Mouse (Mus musculus) gastrocnemius, postnatal 4 days (tissue): Measurements from ENCODE around the gene Usp50. TPM values are rescaled to one million over a fixed set of nuclear protein-coding genes. Genes with fewer than 3 reads are reported as not detected.

Source experiments
- DNase-seq, 2 experiments: peaks; one replicate each; pipeline ENCODE4 v3.0.0; 2021 to 2022; ENCODE audit warnings: low spot score in 2 of 2, mixed read lengths in 2 of 2
- total RNA-seq, 2 experiments: library from RNA; stranded (reverse); gene quantifications; 2 replicates each; pipeline ENCODE4 v1.2.3; 2021

The Usp50 gene
- total RNA-seq, 2 experiments from 2014 or later = not detected

GRCm38 (mm10) chr2:126743389-126743788 is 39.9 kb downstream of the Usp50 start:
- DNase-seq = no peak

DNA sequence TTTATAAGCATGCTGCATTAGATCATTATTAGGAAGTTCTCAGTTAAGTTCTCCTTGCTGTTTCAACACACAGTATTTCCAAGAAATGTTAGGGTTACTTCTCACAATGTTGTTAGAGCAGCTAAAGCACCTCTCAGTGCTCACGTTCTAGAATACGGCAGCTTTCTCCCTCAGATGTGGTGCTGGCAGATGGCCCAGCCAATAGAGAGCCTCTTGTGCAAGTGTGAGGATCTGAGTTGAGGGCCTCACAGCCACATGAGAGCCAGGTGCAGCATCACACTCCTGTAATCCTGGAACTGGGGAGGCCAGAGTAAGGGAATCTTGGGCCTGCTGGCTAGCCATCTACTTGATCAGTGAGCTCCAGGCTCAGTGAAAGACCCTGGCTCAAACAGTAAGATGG is 43.0 kb downstream of the Usp50 start:
- no peak for DNase-seq

GRCm38 (mm10) chr2:126735339-126736073 is 47.8 kb downstream of the Usp50 start:
- no peak for DNase-seq

GRCm38 (mm10) chr2:126730502-126730901 is 52.8 kb downstream of the Usp50 start:
- DNase-seq = no peak

GRCm38 (mm10) chr2:126729207-126729606 is 54.1 kb downstream of the Usp50 start:
- DNase-seq = no peak

DNA sequence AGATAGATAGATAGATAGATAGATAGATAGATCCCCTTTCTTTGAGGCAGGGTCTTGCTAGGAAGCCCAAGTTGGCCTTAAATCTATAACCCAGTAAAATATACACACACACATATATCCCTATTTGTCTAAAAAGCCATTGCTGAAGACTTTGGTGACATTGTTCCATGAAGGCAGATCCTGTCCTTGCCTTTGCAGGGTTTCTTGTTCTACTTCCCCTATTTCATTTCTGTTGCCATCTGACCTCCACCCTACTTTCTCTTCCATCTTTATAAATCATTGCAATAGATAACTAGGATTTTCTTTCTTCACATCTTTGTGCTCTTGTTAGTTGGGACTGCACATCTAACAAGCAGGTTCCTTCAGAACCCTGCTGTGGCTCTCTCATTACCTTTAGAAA is 70.3 kb downstream of the Usp50 start:
- no peak for DNase-seq

DNA sequence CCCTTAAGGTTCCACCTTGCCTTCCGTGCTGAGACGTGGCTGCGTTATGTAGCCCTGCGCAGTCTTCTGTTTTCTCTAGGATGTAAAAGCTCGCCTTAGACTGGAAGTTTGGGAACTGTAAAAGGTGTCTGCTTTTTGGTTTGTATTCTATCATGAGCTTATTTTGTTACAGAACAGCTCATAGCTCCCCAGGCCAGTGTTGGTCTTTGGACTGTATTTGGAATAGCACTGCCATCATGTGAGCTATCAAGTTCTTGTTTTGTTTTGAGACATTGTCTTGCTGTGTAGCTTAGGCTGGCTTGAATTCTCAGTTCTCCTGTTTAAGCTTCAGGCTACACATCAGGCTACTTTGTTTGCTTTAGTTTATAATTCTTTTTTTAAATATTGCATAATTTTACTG is 70.7 kb downstream of the Usp50 start:
- no peak for DNase-seq

DNA sequence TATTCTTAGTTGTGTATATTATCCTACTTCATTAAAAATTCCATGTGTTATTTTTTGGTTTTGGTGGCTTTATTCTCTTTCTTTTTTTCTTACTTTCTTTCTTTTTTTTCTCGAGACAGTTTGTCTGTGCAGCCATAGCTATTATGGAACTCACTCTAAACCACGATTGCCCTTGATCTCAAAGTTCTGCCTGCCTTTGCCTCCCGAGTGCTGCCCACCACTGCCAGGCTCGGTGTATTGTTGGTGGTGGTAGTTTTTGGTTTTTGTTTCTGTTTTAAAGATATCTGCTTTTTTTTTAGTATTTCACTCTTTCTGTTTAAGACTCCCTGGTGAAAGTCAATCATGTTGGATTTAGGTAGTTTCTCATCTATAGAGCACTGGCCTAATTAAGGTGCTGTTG is 74.9 kb downstream of the Usp50 start:
- no peak for DNase-seq

DNA sequence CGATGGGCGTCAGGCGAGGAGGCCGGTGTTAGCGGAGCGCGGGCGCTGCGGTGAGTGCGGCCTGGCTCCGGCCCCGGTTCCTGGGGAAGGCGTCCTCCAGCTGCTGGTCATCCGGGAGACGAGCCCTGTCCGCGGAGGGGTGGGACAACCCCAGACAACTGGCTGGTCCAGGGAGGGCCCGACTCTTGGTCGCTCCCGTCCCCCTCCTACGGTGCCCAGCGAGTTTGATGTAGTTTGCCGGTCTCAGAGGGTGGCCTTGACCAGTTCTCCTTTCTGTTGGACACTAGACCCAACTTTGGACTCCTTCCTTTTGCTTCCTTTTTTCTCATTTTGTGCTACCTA is 75.9 kb downstream of the Usp50 start:
- DNase-seq = no peak

DNA sequence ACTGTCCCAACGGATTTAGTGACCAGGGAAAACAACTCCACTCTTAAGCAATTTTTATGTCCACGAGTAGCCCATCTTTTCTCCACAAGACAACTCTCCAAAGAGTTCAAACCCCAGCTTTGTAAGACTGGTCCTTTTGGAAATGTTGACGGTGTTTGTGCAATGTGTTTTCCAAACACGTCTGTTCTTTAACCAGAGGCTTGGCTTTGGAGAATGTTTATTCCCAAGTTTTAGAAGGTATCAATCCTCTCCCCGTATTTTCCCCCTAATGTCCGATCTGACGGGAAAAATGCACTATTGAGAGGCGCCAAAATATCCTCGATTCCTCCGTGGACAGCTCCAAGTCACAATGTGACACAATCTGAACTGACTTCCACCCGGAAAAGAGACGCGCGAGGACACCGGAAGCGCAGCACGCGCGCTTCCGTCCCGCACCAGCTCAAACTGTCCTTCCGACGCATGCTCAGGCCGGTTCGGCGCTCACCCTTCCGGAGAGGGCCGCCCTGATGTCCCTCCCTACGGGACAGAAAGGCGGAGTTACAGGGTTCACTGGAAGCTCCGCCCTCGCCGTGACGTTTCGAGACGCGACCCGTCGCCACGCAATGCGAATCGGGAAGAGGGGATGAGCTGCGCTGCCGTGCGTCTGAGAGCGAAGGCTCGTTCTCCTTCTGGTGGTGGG is 76.4 kb downstream of the Usp50 start, which contains the start of gene Usp8:
Gene Usp8, plus strand, starts transcription at position 570 of the 679 bp plus-strand sequence.
- DNase-seq = peak; percentile 91 to 97

GRCm38 (mm10) chr2:126695285-126695684 is 88.0 kb downstream of the Usp50 start:
- DNase-seq = no peak

DNA sequence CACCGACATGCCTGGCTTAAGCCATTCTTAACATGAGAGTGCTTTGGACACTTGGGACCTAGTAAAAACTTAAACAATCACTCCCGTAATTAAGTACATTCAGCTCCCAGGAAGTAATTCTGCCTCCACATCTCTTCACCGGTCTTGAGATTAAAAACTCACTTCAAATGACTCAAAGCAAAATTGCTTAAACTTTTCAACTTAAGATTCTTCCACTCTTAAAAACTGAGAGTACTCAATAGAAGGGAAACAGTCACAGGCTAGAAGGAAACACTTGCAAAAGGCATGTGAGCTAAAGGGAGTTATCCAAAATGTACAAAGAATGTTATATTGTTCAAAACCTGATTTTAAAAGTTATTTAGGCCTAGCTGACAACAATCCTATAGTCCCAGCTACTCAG is 92.0 kb downstream of the Usp50 start:
- DNase-seq = no peak

DNA sequence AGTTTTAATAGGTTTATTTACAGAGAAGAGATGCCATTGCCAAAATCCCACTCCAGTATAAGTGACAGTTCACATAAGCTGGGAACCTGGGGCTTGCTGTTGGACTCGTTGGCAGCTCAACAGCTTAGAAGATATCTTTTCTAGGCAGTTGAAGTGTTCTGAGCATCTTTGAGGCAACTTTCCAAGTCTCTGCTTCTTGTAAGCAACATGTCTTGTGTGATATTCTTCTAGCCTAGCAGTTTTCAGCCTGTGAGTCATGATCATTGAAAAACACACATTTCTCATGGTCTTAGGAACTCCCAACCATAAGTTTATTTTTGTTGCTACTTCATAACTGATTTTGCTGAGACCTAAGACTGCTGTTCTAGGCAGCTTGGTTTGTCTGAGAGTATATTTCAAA is 100.3 kb downstream of the Usp50 start:
- DNase-seq = no peak

- DNase-seq = no peak
Measured at GRCm38 (mm10) chr2:126682333-126682732, 100.9 kb downstream of the Usp50 start.

- no peak for DNase-seq
Measured at GRCm38 (mm10) chr2:126677366-126677765, 105.9 kb downstream of the Usp50 start.

DNA sequence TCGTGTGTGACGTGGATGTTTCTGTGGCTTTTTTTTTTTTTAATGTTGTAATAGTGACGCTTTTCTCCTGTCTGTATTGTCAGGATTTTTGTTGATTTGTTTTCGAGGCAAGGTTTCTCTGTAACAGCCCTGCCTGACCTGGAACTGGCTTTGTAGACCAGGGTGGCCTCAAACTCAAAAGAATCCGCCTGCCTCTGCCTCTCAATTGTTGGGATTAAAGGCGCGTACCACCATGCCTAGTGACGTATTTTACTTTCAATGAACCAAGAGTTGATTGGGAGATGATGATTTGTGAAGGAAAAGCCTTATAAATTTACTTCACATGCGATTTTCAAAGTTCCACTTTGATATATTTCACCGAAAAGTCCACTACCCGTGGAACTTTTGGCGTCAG is 107.2 kb downstream of the Usp50 start, which contains the start of gene Gabpb1:
Gene Gabpb1, minus strand, starts transcription at position 216 of the 394 bp plus-strand sequence.
- no peak for DNase-seq

DNA sequence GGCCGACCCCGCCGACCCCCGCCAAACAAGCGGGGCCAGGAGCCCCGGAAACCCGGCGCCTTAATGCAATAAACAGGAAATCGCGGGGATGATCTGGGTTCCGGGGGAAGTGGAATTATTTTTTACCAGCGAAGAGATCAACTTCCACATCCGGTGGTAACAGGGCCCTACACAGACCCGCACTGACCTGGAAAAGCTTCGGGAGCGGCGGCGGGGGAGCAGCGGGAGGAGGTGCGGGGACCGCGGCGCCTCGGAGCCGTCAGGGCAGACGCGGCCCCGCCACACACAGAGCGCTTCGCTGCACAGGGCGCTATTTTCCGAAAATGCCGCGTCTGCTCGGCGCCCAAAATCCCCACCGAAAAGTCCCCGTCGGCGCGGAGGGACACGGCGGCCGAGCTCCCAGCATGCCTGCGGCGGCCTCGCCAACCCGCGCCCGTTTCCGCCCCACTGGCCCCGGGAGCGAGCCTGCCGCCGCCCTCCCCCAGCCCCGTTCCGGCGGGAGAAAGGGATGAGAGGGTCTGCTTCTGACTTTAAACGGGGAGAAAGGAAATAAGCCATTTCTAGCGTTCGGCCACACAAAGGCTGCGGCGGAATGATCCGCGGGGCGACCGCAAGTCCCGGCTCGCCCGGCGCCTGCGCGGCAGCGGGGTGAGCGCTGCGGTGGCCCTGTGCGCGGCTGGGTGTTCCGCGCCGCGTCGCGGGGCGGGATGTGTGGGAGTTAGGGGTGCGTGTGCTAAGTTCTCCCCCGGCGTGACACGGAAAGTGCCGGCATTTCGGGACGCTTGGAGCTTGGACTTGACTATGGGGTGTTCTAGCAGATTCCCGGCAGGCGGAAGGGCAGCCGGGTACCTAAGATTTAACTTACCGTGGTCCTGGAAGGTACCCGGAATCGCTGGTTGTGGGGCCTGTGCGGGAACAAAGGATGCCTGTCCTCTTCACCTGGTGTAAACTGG is 107.8 kb downstream of the Usp50 start:
- DNase-seq = peak; percentile 74 to 88

DNA sequence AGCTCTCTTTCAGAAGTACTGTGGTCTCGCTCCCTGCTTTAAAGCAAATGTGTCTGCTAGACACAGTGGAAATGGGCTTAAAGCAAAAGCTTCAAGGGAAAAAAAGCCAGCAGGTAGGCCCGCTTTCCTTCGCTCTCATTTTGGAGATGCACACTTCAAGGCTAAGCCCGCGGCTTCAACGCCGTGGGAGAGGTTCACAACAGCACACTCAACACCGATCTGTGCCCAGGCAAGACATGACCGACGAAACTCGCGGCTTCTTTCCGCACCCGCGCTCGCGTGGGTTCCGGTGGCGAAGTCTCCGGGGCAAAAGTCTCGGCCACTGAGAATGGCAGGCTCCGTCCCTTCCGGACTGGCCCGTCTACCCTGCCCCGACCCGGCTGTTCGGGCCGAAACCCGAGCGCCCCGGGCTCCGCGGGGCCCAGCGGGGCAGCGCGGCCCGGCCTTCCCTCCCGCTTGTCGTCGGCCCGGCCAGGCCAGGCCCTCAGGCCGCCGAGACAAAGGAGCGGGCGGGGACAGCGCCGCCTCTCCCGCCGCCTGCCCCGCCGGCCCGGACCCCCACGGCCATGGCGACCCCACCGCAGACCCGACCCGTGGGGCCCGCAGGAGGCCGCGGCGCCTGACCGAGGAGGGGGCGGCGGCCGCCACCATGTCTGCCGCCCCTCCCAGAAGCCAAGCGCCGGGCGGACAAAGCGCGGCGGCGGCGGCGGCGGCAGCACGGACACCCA is 108.7 kb downstream of the Usp50 start:
- DNase-seq = peak; percentile 46 to 62

DNA sequence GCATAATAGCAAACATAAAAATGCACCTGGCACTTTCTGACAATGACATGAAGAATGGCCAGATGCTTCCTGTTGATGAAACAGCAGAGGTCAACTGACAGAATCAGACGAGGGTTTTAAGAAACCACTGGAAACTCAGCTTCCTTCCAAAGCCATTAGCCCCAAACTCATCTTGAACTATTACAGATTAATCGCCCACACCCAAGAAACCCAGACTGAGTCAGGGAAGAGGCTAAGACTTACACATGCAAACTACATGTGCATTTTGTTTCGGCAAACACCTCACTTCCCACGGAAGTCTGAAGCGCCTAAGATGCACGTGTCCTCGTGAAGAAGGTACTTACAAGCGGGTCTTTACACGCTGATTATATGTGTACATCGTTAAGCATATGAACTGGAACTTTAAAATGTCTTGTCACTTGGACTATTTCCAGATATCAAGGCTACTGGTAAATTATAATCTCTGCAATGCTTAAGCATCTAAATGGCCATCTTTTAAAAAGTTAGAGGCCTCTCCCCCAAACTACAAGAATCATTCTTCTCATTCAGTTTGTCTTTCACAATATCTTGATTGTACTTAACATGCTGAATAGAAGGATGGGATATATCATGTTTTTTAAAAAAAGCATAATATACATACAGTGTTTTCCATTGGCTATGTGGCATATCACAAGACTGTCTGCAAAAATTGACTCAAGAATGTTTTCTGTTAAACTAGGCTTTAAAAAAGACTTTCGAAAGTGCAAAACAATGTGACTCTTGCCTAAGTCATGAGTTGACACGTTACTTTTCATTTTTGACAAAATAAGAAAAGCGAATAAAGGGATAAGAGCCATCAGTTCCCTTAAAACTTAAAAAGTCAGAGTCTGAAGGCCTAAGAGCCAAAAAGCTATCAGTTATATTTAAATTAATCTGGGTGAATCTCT is 109.7 kb downstream of the Usp50 start:
- DNase-seq = no peak
